Mouse (Mus musculus) limb, embryonic 15.5 days (tissue): ENCODE results near the gene Numbl. TPM values are rescaled to one million over a fixed set of nuclear protein-coding genes. Genes with fewer than 3 reads are reported as not detected.

Source experiments
- ATAC-seq: fragments of 200-750 bp; cut with Nextera tagmentation; 2 replicates; pipeline ENCODE4 v1.8.0; 2017; ENCODE audit warnings: low read depth, moderate TSS enrichment; ENCODE audit not compliant: insufficient number of reproducible peaks, low FRiP score, low TSS enrichment
- H3K27ac ChIP-seq: fragments of 300-500 bp; sonication (generic); 2 replicates; pipeline ENCODE4 v1.5.1; 2015; ENCODE audit warnings: moderate library complexity, mild to moderate bottlenecking, inconsistent platforms
- H3K27me3 ChIP-seq: fragments of 300-500 bp; sonication (generic); 2 replicates; pipeline ENCODE4 v1.6.1; 2015; ENCODE audit warnings: inconsistent platforms
- H3K36me3 ChIP-seq: fragments of 300-500 bp; sonication (generic); 2 replicates; pipeline ENCODE4 v1.6.1; 2015; ENCODE audit warnings: inconsistent platforms
- H3K4me1 ChIP-seq: fragments of 300-500 bp; sonication (generic); 2 replicates; pipeline ENCODE4 v1.6.1; 2015; ENCODE audit warnings: inconsistent platforms
- H3K4me2 ChIP-seq: fragments of 300-500 bp; sonication (generic); 2 replicates; pipeline ENCODE4 v1.6.1; 2015; ENCODE audit warnings: mild to moderate bottlenecking, inconsistent platforms
- H3K4me3 ChIP-seq: fragments of 300-500 bp; sonication (generic); 2 replicates; pipeline ENCODE4 v1.5.1; 2015; ENCODE audit warnings: mild to moderate bottlenecking, inconsistent platforms
- H3K9ac ChIP-seq: fragments of 300-500 bp; sonication (generic); 2 replicates; pipeline ENCODE4 v1.6.1; 2015; ENCODE audit warnings: inconsistent platforms
- H3K9me3 ChIP-seq: fragments of 300-500 bp; sonication (generic); 2 replicates; pipeline ENCODE4 v1.6.1; 2016; ENCODE audit warnings: inconsistent platforms
- WGBS: fragments of 180-500 bp; shearing (Covaris S2); methylation state at CpG from one replicate; pipeline ENCODE4 v1.1.7; 2015; 5-methylcytosine and 5-hydroxymethylcytosine counted together
- polyA plus RNA-seq: library from polyadenylated mRNA; unstranded; fragments of >200 nt; fragmentation: Nextera tagmentation; extraction: Ambion mirVana; gene quantifications from 2 replicates; pipeline ENCODE4 v1.2.1, GENCODE M21; 2015

The Numbl gene
- polyA plus RNA-seq, 1 experiment from 2014 or later = 41.7 TPM

DNA sequence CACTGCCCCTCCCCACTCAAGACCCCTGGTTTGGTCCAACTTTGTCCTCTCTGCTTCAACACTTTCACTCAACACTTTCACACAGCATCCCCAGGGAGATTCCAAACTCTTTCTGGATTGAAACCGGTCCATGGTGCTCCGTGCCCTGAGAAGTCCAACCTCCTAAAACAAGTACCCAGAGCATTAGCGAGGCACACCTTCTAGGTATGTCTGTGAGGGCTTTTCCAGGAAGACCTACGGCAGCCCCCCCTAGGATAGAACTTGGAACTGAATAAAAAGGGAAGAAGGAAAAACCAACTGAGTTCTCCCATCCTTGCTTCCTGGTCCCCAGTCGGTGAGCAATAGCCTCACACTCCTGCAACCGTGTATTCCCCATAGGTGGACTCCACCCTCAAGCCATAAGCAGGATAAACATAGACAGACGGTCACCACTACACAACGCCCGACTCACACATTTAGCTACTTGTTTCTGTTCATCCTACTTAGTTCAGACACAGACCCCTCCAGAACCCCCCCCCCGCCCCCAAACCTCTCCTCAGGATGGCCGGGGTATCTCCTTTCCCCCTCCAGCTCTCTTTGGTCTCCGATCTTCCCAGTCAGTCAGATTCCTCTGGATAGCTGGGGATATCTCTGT, 53.5 kb downstream of the Numbl start:
- H3K27me3 ChIP-seq = peaks cover 7% of the 10 kb centered on the region; the same call in 1 of the 2 replicates
- ATAC-seq = no peak
- no peak overlapping the region for H3K27ac ChIP-seq
- H3K36me3 ChIP-seq = peaks cover 20% of the 10 kb centered on the region
- no peak overlapping the region for H3K4me3 ChIP-seq
- H3K9ac ChIP-seq = no peak overlapping the region
- H3K4me1 ChIP-seq = peaks cover 16% of the 10 kb centered on the region
- 86% methylated on average over 12 of the region's 12 CpGs for WGBS
- H3K4me2 ChIP-seq = no peak overlapping the region
- H3K9me3 ChIP-seq = no peaks in the 10 kb centered on the region

DNA sequence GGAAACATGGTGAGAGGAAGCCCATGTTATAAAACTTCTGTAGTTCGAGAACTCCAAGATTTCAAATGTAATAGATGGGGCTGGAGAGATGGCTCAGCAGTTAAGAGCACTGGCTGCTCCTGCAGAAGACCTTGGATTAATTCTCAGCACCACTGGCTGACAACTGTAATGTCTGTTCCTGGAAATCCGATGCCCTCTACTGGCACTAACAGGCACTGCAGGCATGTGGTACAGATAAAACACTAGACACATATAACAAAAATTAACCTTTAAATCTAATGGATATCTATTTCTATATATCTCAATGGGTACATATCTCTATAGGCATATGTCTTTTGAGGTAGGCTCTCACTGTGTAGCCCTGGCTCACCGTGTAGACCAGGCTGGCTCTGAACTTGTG, 56.2 kb downstream of the Numbl start:
- no peaks in the 10 kb centered on the region for H3K9me3 ChIP-seq
- H3K4me3 ChIP-seq = no peak overlapping the region
- no peak for ATAC-seq
- no peak overlapping the region for H3K4me2 ChIP-seq
- peaks cover 7% of the 10 kb centered on the region; the same call in 1 of the 2 replicates for H3K27me3 ChIP-seq
- H3K27ac ChIP-seq = no peak overlapping the region
- 88% methylated on average over 3 of the region's 3 CpGs for WGBS
- H3K36me3 ChIP-seq = peaks cover 28% of the 10 kb centered on the region
- H3K4me1 ChIP-seq = peaks cover 10% of the 10 kb centered on the region
- H3K9ac ChIP-seq = no peak overlapping the region

DNA sequence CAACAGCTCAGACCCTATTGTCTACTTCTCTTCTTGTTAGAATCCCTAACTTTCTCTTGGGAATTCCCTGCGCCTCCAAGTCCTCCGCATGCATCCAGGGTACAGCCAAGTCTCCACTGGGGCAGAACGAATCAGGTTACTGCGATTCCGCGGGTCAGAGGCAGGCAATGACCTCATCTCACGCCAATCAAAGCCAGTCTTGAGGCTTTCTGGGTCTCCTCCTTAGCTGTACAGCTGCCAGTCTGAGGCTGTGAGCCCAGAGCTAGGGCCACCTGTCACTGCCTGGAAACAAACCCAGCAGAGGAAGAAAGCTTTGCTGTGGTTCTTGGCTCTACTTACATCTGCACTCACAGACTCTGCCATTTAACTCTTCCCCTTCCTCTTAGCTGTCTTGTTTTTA, 57.7 kb downstream of the Numbl start:
- 0 out of 2 replicates have a peak, but pooled peaks cover 3% of the 10 kb centered on the region for H3K27me3 ChIP-seq
- peaks cover 34% of the 10 kb centered on the region for H3K36me3 ChIP-seq
- H3K27ac ChIP-seq = no peak overlapping the region
- no peaks in the 10 kb centered on the region for H3K4me1 ChIP-seq
- H3K9ac ChIP-seq = no peak overlapping the region
- H3K4me3 ChIP-seq = no peak overlapping the region
- no peaks in the 10 kb centered on the region for H3K9me3 ChIP-seq
- 32% methylated on average over 7 of the region's 7 CpGs for WGBS
- 0 out of 2 replicates have a peak, but pooled peaks have one; percentile 60 for ATAC-seq
- H3K4me2 ChIP-seq = no peak overlapping the region

DNA sequence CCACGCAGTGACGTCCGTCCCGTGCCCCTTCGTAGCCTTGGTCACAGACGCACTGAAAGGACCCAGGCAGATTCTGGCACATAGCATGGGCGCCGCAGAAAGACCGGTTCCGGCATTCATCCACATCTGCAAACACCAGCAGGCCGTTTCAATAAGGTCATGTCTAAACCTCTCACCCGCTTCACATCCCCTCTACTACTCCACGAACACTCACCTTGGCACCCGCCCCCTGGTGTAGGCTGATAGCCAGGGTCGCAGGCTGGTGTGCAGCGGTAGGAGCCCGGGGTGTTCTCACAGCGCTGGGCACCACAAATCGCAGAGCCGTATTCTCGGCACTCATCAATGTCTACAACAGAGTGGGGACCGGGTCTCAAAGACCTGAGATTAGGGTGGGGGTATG, 61.2 kb downstream of the Numbl start:
- peaks cover 12% of the 10 kb centered on the region for H3K27me3 ChIP-seq
- 92% methylated on average over 22 of the region's 22 CpGs for WGBS
- no peak overlapping the region for H3K4me3 ChIP-seq
- H3K27ac ChIP-seq = no peak overlapping the region
- H3K9ac ChIP-seq = no peak overlapping the region
- no peak overlapping the region for H3K4me2 ChIP-seq
- ATAC-seq = no peak
- peaks cover 31% of the 10 kb centered on the region for H3K36me3 ChIP-seq
- no peaks in the 10 kb centered on the region for H3K9me3 ChIP-seq
- H3K4me1 ChIP-seq = no peaks in the 10 kb centered on the region

DNA sequence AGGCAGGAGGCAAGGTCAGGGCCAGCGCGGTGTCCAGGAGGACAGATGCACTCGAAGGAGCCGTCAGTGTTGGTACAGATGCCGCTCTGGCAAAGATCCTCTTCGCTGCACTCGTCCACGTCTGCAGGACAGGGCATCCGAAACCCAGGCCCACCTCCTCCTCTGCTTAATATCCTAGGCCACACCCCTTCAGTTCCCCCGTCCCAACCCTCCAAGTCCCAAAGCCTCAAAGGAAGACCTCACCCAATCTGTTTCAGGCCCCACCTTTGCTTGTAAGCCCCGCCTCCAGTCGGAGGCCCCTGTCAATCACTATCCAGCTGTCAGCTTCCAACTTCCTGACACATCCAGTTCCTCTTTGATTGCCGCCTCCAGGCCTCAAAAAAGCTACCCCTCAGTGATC, 64.1 kb downstream of the Numbl start:
- Histone ChIP-seq H3K27ac (no peak overlapping the region), H3K4me3 (no peak overlapping the region), H3K9ac (no peak overlapping the region), H3K27me3 (peaks cover 36% of the 10 kb centered on the region), H3K4me1 (peaks cover 13% of the 10 kb centered on the region), H3K36me3 (peaks cover 33% of the 10 kb centered on the region), H3K9me3 (no peaks in the 10 kb centered on the region), H3K4me2 (no peak overlapping the region)
- 19% methylated on average over 13 of the region's 13 CpGs for WGBS
- no peak for ATAC-seq

DNA sequence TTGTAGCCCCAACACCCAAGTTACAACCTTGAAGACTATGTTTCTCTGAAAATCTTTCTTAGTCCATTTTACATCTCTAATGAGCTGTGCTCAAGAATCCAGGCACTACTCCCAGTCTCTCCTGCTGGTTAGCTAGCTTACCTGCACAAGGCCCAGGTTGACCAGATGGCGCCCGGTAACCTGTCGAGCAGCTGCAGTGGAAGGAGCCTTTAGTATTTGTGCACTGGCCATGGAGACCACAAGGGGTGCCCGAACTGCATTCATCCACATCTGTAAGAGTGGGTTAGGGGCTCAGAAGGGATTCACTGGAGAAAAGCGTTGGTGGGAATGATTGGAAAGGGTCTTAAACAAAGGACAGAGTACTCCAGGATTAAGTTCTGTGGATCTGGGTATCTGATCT, 64.8 kb downstream of the Numbl start:
- no peak overlapping the region for H3K4me3 ChIP-seq
- ATAC-seq = no peak
- H3K36me3 ChIP-seq = peaks cover 31% of the 10 kb centered on the region
- peaks cover 41% of the 10 kb centered on the region for H3K27me3 ChIP-seq
- peaks cover 13% of the 10 kb centered on the region for H3K4me1 ChIP-seq
- no peak overlapping the region for H3K4me2 ChIP-seq
- 92% methylated on average over 5 of the region's 5 CpGs for WGBS
- no peaks in the 10 kb centered on the region for H3K9me3 ChIP-seq
- H3K9ac ChIP-seq = no peak overlapping the region
- no peak overlapping the region for H3K27ac ChIP-seq

DNA sequence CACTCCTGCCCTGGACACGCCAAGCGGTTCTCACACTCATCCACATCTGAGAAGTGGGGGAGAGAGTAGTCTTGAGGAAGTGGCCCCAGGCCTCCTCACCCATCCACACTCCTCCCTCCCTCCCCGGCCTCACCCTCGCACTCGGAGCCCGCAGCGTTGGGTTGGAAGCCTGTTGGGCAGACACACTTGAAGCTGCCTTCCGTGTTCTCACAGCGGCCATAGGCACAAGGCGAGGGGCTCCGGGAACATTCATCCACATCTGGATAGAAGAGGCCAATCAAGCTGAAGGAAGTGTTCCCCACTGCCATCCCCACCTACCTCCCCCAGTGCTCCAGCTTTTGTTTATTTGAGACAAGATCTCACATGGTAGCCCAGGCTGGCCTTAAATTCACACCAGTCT, 65.9 kb downstream of the Numbl start:
- H3K4me1 ChIP-seq = peaks cover 19% of the 10 kb centered on the region
- H3K27ac ChIP-seq = no peak overlapping the region
- 94% methylated on average over 11 of the region's 11 CpGs for WGBS
- H3K4me2 ChIP-seq = no peak overlapping the region
- ATAC-seq = no peak
- H3K27me3 ChIP-seq = peaks cover 50% of the 10 kb centered on the region
- no peak overlapping the region for H3K4me3 ChIP-seq
- H3K9me3 ChIP-seq = no peaks in the 10 kb centered on the region
- peaks cover 30% of the 10 kb centered on the region for H3K36me3 ChIP-seq
- H3K9ac ChIP-seq = no peak overlapping the region

DNA sequence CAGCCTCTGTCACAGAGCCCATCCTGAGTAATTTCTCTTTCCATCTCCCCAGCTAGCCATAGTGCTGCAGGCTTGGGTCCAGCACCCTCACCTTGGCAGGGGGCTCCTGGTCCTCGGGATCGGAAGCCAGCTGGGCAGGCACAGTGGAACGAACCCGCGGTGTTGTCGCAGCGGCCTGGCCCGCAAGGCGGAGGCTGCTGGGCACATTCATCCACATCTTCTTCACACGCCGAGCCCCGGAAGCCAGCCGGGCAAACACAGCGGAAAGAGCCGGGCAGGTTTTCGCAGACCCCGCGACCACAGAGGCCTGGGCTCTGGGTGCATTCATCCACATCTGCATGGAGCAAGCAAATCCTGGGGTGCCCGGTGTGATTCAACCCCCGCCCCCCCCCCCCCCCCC, 66.7 kb downstream of the Numbl start:
- no peak overlapping the region for H3K27ac ChIP-seq
- H3K36me3 ChIP-seq = peaks cover 22% of the 10 kb centered on the region
- no peak overlapping the region for H3K4me2 ChIP-seq
- peaks cover 27% of the 10 kb centered on the region for H3K4me1 ChIP-seq
- ATAC-seq = no peak
- WGBS = 62% methylated on average over 15 of the region's 20 CpGs
- no peaks in the 10 kb centered on the region for H3K9me3 ChIP-seq
- peaks cover 57% of the 10 kb centered on the region for H3K27me3 ChIP-seq
- no peak overlapping the region for H3K4me3 ChIP-seq
- no peak overlapping the region for H3K9ac ChIP-seq

DNA sequence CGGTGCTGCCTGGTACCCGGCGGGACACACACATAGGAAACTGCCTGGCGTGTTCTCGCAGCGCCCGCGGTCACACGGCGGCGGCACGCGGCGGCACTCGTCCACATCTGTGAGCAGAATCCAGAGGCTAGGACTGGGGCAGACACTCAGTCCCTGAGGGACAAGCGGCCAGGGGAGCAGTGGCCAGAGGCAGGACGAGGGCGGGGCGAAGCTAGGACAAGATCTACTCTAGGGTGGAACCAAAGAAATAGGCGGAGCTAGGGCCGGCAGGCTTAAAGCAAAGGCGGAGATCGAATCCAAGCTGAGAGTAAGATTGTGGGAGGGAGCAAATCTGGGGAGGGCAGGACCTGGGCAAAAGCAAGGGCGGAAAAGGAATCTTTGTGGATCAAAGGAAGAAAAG, 67.5 kb downstream of the Numbl start:
- Histone ChIP-seq H3K27me3 (peaks cover 64% of the 10 kb centered on the region), H3K4me2 (peak overlapping the region; percentile 49), H3K4me3 (peak overlapping the region; percentile 27), H3K4me1 (peaks cover 35% of the 10 kb centered on the region), H3K9me3 (no peaks in the 10 kb centered on the region), H3K27ac (no peak overlapping the region), H3K9ac (peak overlapping the region; percentile 21; the same call in 1 of the 2 replicates), H3K36me3 (peaks cover 22% of the 10 kb centered on the region)
- no peak for ATAC-seq
- 8% methylated on average over 24 of the region's 24 CpGs for WGBS

DNA sequence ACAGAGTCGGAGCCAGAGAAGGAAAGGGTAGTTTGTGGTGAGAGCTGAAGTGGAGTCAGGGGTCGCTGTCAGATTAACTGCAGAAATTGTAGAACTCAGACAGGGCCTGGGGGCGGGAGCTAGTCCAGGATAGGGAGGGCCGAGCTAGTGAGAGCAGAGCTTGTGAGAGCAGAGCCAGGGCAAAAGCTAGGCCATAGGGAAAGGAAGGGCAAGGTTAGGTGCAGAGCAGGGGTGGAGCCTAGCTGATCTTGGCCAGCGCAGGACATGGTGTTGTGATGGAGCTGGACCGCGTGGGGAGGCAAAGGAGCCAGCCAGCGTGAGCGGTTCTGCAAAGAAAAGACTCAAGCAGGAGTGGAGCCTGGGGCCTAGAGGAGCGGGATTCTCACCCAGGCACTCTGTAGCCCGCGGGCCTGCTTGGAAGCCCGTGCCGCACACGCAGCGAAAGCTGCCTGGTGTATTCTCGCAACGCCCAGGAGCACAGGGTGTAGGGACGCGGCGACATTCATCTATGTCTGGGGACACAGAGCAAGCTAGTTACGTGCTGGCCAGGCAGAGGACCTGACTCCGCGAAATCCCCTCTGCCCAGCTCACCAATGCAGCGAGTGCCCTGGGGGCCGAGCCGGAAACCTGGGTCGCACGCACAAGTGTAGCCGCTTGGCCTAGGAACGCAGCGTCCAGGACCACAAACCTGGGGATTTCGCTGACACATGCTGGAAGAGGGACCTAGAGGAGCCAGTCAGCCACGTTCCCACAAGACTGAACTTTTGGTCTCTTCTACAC, 68.1 kb downstream of the Numbl start:
- WGBS = 47% methylated on average over 34 of the region's 34 CpGs
- H3K36me3 ChIP-seq = peaks cover 22% of the 10 kb centered on the region
- peak overlapping the region; percentile 27 for H3K4me3 ChIP-seq
- peaks cover 41% of the 10 kb centered on the region for H3K4me1 ChIP-seq
- no peaks in the 10 kb centered on the region for H3K9me3 ChIP-seq
- H3K4me2 ChIP-seq = peak overlapping the region; percentile 49
- ATAC-seq = no peak
- no peak overlapping the region for H3K27ac ChIP-seq
- peak overlapping the region; percentile 21; the same call in 1 of the 2 replicates for H3K9ac ChIP-seq
- peaks cover 68% of the 10 kb centered on the region for H3K27me3 ChIP-seq

DNA sequence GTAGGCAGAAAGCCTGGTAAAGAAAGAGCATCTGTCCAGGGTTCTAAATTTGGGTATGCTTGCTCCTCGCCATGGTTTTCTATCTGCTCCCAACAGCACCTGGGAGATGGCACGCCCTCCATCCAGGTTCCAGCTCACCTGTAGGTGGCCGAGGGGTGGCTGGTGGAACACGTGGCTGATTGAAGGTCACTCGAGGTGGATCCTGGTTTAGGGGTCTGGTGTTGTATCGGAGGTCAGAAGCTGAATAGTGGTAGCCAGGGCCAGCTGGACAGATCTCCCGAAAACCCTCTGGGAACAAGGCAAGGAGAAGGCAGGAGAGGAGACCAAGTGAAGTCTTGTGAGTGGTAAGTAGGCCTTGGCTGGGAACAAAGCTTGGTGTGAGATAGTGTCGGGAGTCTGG, 69.3 kb downstream of the Numbl start:
- no peaks in the 10 kb centered on the region for H3K9me3 ChIP-seq
- 92% methylated on average over 8 of the region's 8 CpGs for WGBS
- no peak for ATAC-seq
- H3K36me3 ChIP-seq = peaks cover 18% of the 10 kb centered on the region
- no peak overlapping the region for H3K9ac ChIP-seq
- H3K27me3 ChIP-seq = peaks cover 70% of the 10 kb centered on the region
- H3K27ac ChIP-seq = no peak overlapping the region
- H3K4me2 ChIP-seq = no peak overlapping the region
- H3K4me1 ChIP-seq = peaks cover 53% of the 10 kb centered on the region
- H3K4me3 ChIP-seq = no peak overlapping the region

DNA sequence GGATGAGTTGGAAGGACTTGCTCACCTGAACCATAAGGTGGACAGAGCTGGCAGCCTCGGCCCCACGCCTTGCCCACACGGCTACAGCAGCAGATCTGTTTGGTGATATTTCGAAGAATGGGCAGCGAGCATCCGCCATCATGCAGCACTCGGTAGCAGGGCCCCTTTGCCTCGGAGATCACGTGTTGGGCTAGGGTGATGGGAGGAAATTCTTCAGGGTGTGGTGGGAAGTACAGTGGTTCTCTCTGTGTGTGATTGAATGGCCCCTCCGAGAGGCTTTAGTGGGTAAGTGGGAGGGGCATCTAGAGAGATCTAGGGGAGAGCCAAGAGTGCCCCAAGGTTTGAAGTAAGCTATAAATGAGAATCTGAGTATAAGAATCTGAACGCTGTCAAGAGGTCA, 69.9 kb downstream of the Numbl start:
- WGBS = 83% methylated on average over 11 of the region's 11 CpGs
- H3K36me3 ChIP-seq = peaks cover 12% of the 10 kb centered on the region
- H3K4me1 ChIP-seq = peaks cover 59% of the 10 kb centered on the region
- H3K4me3 ChIP-seq = no peak overlapping the region
- no peak for ATAC-seq
- H3K4me2 ChIP-seq = no peak overlapping the region
- H3K27ac ChIP-seq = no peak overlapping the region
- no peak overlapping the region for H3K9ac ChIP-seq
- no peaks in the 10 kb centered on the region for H3K9me3 ChIP-seq
- peaks cover 71% of the 10 kb centered on the region for H3K27me3 ChIP-seq
